Comparison of ENCODE assay signal across 25 mouse cellular contexts in genomic region chr12:103686050-103686449, GRCm38 (mm10). TPM values are rescaled to one million over a fixed set of nuclear protein-coding genes. Genes with fewer than 3 reads are reported as not detected.
A peak's percentile ranks its signal among the peaks of the same experiment; 100 is the strongest.
DNase-seq lines count a peak whose midpoint lies in the region; ATAC-seq lines count a peak whose summit lies in the region.
"Had no signal": no experiment of that assay in that cellular context is flagged by ENCODE, and none has a peak within 500 bp of the region (broad histone marks: within the 10 kb centered on the region; RNA-seq: fewer than 3 reads in every experiment).

No protein-coding gene starts in this region.

- H3K27me3 ChIP-seq in liver, embryonic 13.5 days, result no peaks in the 10 kb centered on the region
- H3K27me3 ChIP-seq in midbrain, embryonic 14.5 days (ENCODE audit: control insufficient read depth, insufficient read depth, low read length), result no peaks in the 10 kb centered on the region
- H3K27me3 ChIP-seq: forebrain, embryonic 12.5 days; limb, embryonic 13.5 days; midbrain, embryonic 13.5 days had no signal

- intact Hi-C loops in left cerebral cortex, postnatal 4 days (cut with DNase I), result no loop called here
- intact Hi-C loops in gastrocnemius, postnatal 36 days (cut with DNase I), result no loop called here

- WGBS in liver, embryonic 13.5 days (ENCODE audit: insufficient replicate concordance), result 38% methylated on average over 3 of the region's 3 CpGs
- 79% methylated on average over 3 of the region's 3 CpGs for WGBS in midbrain, embryonic 14.5 days

- H3K27ac ChIP-seq in liver, embryonic 13.5 days, result peak overlapping the region; percentile 68
- no peak overlapping the region for H3K27ac ChIP-seq in midbrain, embryonic 14.5 days (replicated peaks; ENCODE audit: low read depth, low read length)
- H3K27ac ChIP-seq: forebrain, embryonic 12.5 days; limb, embryonic 13.5 days; midbrain, embryonic 13.5 days; stomach, postnatal 0 days had no signal

- 0 out of 2 replicates have a peak, but pooled peaks have one; percentile 16 for ATAC-seq in liver, embryonic 13.5 days (ENCODE audit: low read depth)
- no peak for ATAC-seq in midbrain, embryonic 14.5 days (ENCODE audit: low FRiP score, low TSS enrichment)
- ATAC-seq: midbrain, embryonic 13.5 days had no signal

- peak; percentile 24 for DNase-seq in left cerebral cortex, adult 11 months (ENCODE audit: low spot score)
- DNase-seq in left cerebral cortex, postnatal 4 days, result no peak
- DNase-seq in brain, adult 2 months (ENCODE audit: low read depth, low spot score), result peak; percentile 81
- peak; percentile 51 to 68 for DNase-seq in layer of hippocampus, adult 8-10 months (ENCODE audit: low spot score in 2 of 2)
- DNase-seq in liver, embryonic 13.5 days, result no peak
- no peak for DNase-seq in gastrocnemius, postnatal 36 days
- DNase-seq in midbrain, embryonic 14.5 days, result no peak
- DNase-seq: adrenal gland, postnatal 10 days; cerebellum, adult 11-12 months; cerebellum, postnatal 25 days; heart, postnatal 4 days; kidney, adult 9 months; thymus, postnatal 4 days had no signal

- H3K9me3 ChIP-seq in liver, embryonic 13.5 days (replicated peaks), result peaks cover 8% of the 10 kb centered on the region
- no peaks in the 10 kb centered on the region for H3K9me3 ChIP-seq in midbrain, embryonic 14.5 days (ENCODE audit: control insufficient read depth, low read length)
- H3K9me3 ChIP-seq: forebrain, embryonic 12.5 days; limb, embryonic 13.5 days; midbrain, embryonic 13.5 days had no signal

- H3K36me3 ChIP-seq in liver, embryonic 13.5 days, result no peaks in the 10 kb centered on the region
- H3K36me3 ChIP-seq in midbrain, embryonic 14.5 days (ENCODE audit: control insufficient read depth, insufficient read depth, low read length), result no peaks in the 10 kb centered on the region
- H3K36me3 ChIP-seq: forebrain, embryonic 12.5 days; limb, embryonic 13.5 days; midbrain, embryonic 13.5 days had no signal

- no peak overlapping the region for H3K9ac ChIP-seq in liver, embryonic 13.5 days
- no peak overlapping the region for H3K9ac ChIP-seq in midbrain, embryonic 14.5 days (replicated peaks; ENCODE audit: low read length)
- H3K9ac ChIP-seq: forebrain, embryonic 12.5 days; limb, embryonic 13.5 days; midbrain, embryonic 13.5 days had no signal

- no peak overlapping the region for H3K4me2 ChIP-seq in liver, embryonic 13.5 days
- H3K4me2 ChIP-seq in midbrain, embryonic 14.5 days (ENCODE audit: low read length), result no peak overlapping the region
- H3K4me2 ChIP-seq: forebrain, embryonic 12.5 days; limb, embryonic 13.5 days; midbrain, embryonic 13.5 days had no signal

- H3K4me1 ChIP-seq in liver, embryonic 13.5 days (replicated peaks), result 0 out of 2 replicates have a peak, but pooled peaks cover 5% of the 10 kb centered on the region
- no peaks in the 10 kb centered on the region for H3K4me1 ChIP-seq in midbrain, embryonic 14.5 days (ENCODE audit: control insufficient read depth, insufficient read depth, low read length)
- H3K4me1 ChIP-seq: forebrain, embryonic 12.5 days; limb, embryonic 13.5 days had no signal

- H3K4me3 ChIP-seq in liver, embryonic 13.5 days (replicated peaks), result no peak overlapping the region
- H3K4me3 ChIP-seq in midbrain, embryonic 14.5 days (replicated peaks; ENCODE audit: low read depth, low read length), result no peak overlapping the region
- H3K4me3 ChIP-seq: forebrain, embryonic 12.5 days; limb, embryonic 13.5 days; midbrain, embryonic 13.5 days; myocyte had no signal

RNA-seq across cellular contexts. Expression of gene Serpina1f, which starts 9.3 kb away (rescaled TPM):
- not detected for total RNA-seq in left cerebral cortex, postnatal 4 days (2021)
- total RNA-seq in layer of hippocampus, adult 8-10 months (2022), result not detected
- polyA plus RNA-seq in liver, embryonic 13.5 days (2015; fragmentation: Nextera tagmentation; extraction: Ambion mirVana), result 0.07 and 0.12 TPM in 2 replicates
- not detected for total RNA-seq in gastrocnemius, postnatal 36 days (2021)
- not detected in 2 replicates for polyA plus RNA-seq in midbrain, embryonic 14.5 days (2014; fragmentation: Nextera tagmentation; extraction: Ambion mirVana)
- total RNA-seq: adrenal gland, postnatal 10 days; gastrocnemius, adult 18-20 months; granulocyte monocyte progenitor cell, adult 5-6 weeks; heart, postnatal 4 days; megakaryocyte progenitor cell, adult 5-6 weeks; neutrophil, adult 5-6 weeks had no signal
- polyA plus RNA-seq: forebrain, embryonic 12.5 days; heart, embryonic 14.5 days; limb, embryonic 13.5 days; lung, embryonic 16.5 days; midbrain, embryonic 13.5 days; myocyte; stomach, postnatal 0 days had no signal

RNA-seq across cellular contexts. Expression of gene Serpina16, which starts 10.1 kb away (rescaled TPM):
- total RNA-seq in left cerebral cortex, postnatal 4 days (2021), result not detected
- not detected for total RNA-seq in layer of hippocampus, adult 8-10 months (2022)
- 0.08 and 0.10 TPM in 2 replicates for polyA plus RNA-seq in liver, embryonic 13.5 days (2015; fragmentation: Nextera tagmentation; extraction: Ambion mirVana)
- total RNA-seq in gastrocnemius, postnatal 36 days (2021), result not detected
- not detected in 2 replicates for polyA plus RNA-seq in midbrain, embryonic 14.5 days (2014; fragmentation: Nextera tagmentation; extraction: Ambion mirVana)
- total RNA-seq: adrenal gland, postnatal 10 days; gastrocnemius, adult 18-20 months; granulocyte monocyte progenitor cell, adult 5-6 weeks; heart, postnatal 4 days; megakaryocyte progenitor cell, adult 5-6 weeks; neutrophil, adult 5-6 weeks had no signal
- polyA plus RNA-seq: forebrain, embryonic 12.5 days; heart, embryonic 14.5 days; limb, embryonic 13.5 days; lung, embryonic 16.5 days; midbrain, embryonic 13.5 days; myocyte; stomach, postnatal 0 days had no signal

RNA-seq across cellular contexts. Expression of gene Serpina6, which starts 29.0 kb away (rescaled TPM):
- not detected for total RNA-seq in left cerebral cortex, postnatal 4 days (2021)
- not detected for total RNA-seq in layer of hippocampus, adult 8-10 months (2022)
- 1,289 and 1,494 TPM in 2 replicates for polyA plus RNA-seq in liver, embryonic 13.5 days (2015; fragmentation: Nextera tagmentation; extraction: Ambion mirVana)
- not detected for total RNA-seq in gastrocnemius, postnatal 36 days (2021)
- polyA plus RNA-seq in midbrain, embryonic 14.5 days (2014; fragmentation: Nextera tagmentation; extraction: Ambion mirVana), result not detected in 2 replicates
- total RNA-seq: gastrocnemius, adult 18-20 months; granulocyte monocyte progenitor cell, adult 5-6 weeks; heart, postnatal 4 days; megakaryocyte progenitor cell, adult 5-6 weeks; neutrophil, adult 5-6 weeks had no signal
- polyA plus RNA-seq: forebrain, embryonic 12.5 days; large intestine, adult 2 months; stomach, postnatal 0 days had no signal

RNA-seq across cellular contexts. Expression of gene Serpina10, which starts 54.8 kb away (rescaled TPM):
- total RNA-seq in left cerebral cortex, postnatal 4 days (2021), result not detected
- under 1 TPM in 1 of 4 experiments, not detected in 3; 0.21 TPM for total RNA-seq in layer of hippocampus, adult 8-10 months (2022)
- polyA plus RNA-seq in liver, embryonic 13.5 days (2015; fragmentation: Nextera tagmentation; extraction: Ambion mirVana), result 31.6 and 35.6 TPM in 2 replicates
- total RNA-seq in gastrocnemius, postnatal 36 days (2021), result not detected
- 0.09 TPM in 1 of 2 replicates, not detected in the other for polyA plus RNA-seq in midbrain, embryonic 14.5 days (2014; fragmentation: Nextera tagmentation; extraction: Ambion mirVana)
- total RNA-seq: granulocyte monocyte progenitor cell, adult 5-6 weeks; heart, postnatal 4 days; megakaryocyte progenitor cell, adult 5-6 weeks; neutrophil, adult 5-6 weeks had no signal
- polyA plus RNA-seq: forebrain, embryonic 12.5 days; heart, embryonic 14.5 days; limb, embryonic 13.5 days; lung, embryonic 16.5 days; midbrain, embryonic 13.5 days; myocyte had no signal

Comparison
In these comparisons a context has a peak if more than half of its experiments do, and no peak if none do; other contexts are left out.
1. DNase-seq: peak in left cerebral cortex, adult 11 months (single experiment), brain, adult 2 months (single experiment) and layer of hippocampus, adult 8-10 months (2 of 2); none in left cerebral cortex, postnatal 4 days (single experiment), liver, embryonic 13.5 days (single experiment), gastrocnemius, postnatal 36 days (0 of 2) and midbrain, embryonic 14.5 days (single experiment).